Mouse (Mus musculus) thymus, postnatal 4 days (tissue): ENCODE results near the gene Nosip.

ENCODE experiments used
- DNase-seq: peaks from one replicate; pipeline ENCODE4 v3.0.0; 2021

Gene Nosip

GRCm38 (mm10) chr7:45060632-45061122, 1.6 kb upstream of the Nosip start:
- no peak for DNase-seq

DNA sequence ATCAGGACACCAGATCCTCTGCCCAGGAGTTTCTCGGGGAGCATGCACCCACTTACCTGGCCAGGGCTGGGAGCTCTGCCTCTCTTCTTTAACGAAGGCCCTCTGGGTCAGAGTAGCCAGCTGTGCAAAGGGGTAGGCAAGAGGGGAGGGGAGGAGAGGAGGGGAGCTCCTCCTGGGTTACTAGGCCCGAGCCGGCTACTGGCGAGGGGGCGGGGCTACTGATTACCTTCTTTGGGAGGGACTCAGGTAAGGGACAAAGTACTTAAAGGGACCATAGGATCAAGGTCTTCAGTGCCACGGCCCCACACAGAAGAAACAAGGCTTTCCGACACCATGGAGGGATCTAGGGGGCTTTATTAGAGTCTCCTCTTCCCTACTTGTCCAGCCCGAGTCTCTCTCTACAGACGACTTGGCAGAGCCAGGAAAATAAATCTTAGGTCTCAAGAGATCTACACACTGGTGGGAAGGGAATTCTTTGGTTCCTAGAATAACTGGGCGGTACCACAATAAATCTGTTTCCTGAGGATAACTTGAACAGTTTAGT, 625 bp upstream of the Nosip start:
- peak; percentile 55 for DNase-seq

DNA sequence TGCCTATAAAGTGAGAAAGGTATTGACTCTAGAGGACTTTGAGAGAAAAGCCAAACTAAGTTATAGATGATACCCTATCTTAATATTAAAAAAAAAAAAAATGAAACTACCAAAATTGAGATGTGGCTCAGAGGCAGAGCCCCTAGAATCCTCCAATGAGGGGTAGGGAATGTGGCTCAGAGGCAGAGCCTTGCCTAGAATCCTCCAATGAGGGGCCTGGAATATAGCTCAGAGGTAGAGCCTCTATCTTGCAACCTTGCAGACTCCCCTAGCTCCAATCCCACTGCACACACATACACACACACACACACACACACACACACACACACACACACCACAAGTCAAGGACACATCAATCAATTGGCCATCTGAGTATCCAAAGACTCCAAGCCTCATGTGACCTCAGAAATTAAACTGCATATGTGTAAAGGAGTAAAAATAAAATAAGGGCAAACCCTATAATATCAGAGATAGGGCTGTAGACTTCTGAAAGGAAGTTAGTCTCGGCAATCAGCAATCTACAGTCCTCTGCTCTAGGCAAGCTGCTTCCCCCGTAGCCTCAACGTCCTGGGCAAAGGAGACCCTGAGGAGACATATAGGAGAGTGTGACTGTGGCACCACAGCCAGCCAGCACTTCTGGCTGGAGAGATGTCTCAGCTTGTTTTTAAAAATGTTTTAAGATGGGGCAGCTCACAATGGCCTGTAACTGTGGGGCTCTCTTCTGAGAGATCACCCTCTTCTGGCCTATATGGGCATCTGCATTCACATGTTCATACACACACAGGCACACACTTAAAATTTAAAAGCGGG, 5.2 kb downstream of the Nosip start:
- no peak for DNase-seq

DNA sequence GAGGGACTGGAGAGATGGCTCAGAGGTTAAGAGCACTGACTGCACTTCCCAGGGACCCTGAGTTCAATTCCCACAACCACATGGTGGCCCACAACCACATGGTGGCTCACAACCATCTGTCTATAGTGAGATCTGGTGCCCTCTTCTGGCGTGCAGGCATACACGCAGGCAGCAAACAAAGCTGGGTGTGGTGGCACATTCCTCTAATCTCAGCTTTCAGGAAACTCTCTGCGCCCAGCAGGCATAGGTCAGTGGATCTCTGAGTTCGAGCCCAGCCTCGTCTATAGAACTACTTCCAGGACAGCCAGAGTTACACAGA, 5.7 kb downstream of the Nosip start:
- peak; percentile 80 for DNase-seq

GRCm38 (mm10) chr7:45069671-45070070, 7.4 kb downstream of the Nosip start:
- no peak for DNase-seq

DNA sequence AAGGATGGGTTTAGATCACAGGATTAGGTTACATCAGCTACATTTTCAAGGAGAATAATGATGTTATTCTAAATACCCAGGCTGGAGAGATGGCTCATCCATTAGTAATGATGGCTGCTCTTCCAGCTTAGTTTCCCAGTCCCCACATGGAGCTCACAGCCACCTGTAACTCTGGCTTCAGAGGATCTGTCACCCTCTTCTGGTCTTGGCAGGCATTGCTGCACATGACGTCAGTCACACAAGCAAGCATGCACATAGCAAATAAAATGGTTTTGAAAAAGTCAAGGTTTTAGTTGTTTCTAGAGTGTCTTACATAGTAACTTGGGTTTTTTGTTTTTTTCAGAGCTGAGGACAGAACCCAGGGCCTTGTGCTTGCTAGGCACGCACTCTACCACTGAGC, 10.0 kb downstream of the Nosip start:
- peak; percentile 36 for DNase-seq

DNA sequence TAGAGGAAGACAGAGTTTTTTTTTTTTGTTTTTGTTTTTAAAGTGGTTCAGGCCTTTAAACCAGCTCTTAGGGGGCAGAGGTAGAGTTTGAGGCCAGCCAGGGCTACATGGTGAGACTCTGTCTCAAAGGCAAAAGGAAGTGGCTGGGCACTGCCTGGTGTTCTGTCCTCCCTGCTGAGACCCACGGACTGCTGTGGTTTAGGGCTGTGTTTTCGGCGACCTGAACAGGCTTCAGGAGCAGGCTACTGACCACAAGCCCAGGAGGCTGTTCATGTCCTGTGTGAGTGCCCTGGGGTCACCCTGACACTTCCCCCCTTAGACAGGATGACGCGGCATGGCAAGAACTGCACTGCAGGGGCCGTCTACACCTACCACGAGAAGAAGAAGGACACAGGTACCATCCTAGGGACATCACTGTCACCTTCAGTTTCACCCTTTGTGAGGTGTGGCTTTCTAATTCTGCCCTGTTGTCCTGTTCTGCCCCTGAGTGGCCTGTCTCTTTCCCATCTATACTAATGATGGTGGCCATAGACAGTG, 11.0 kb downstream of the Nosip start:
- no peak for DNase-seq

GRCm38 (mm10) chr7:45073949-45074348, 11.7 kb downstream of the Nosip start:
- no peak for DNase-seq

DNA sequence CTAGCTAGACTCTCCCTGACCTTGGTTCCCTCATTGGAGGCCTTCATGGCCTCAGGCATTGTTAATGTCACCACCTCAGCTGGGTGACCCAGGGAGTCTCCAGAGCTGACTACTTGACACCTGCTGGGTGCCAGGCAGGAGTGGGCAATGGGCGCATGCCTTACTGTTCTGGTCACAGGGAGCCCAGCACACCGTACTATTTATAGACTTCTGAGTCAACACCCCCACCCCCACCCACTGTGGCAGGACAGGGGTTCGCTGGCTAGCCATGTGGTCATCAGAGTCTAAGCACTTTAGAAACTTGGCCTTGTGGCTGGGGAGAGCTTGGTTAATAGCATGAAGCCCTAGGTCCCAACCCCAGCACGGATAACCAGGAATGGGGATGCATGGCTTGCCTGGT, 13.2 kb downstream of the Nosip start:
- no peak for DNase-seq

GRCm38 (mm10) chr7:45076501-45076900, 14.3 kb downstream of the Nosip start:
- DNase-seq = no peak

GRCm38 (mm10) chr7:45077322-45077721, 15.1 kb downstream of the Nosip start:
- DNase-seq = no peak

- no peak for DNase-seq
Measured at GRCm38 (mm10) chr7:45077829-45078228, 15.6 kb downstream of the Nosip start.

- DNase-seq = peak; percentile 87
Measured at GRCm38 (mm10) chr7:45078513-45078912, 16.3 kb downstream of the Nosip start.

- DNase-seq = peak; percentile 96
Measured at GRCm38 (mm10) chr7:45079856-45080255, 17.6 kb downstream of the Nosip start.

GRCm38 (mm10) chr7:45081016-45081415, 18.8 kb downstream of the Nosip start:
- DNase-seq = no peak

- DNase-seq = peak; percentile 55
Measured at GRCm38 (mm10) chr7:45082401-45083299, 20.4 kb downstream of the Nosip start.

GRCm38 (mm10) chr7:45083300-45083890, 21.2 kb downstream of the Nosip start:
- DNase-seq = peak; percentile 64

- DNase-seq = no peak
Measured at GRCm38 (mm10) chr7:45086084-45086483, 23.9 kb downstream of the Nosip start.

- no peak for DNase-seq
Measured at GRCm38 (mm10) chr7:45088597-45088996, 26.4 kb downstream of the Nosip start.

GRCm38 (mm10) chr7:45090251-45090977, 28.2 kb downstream of the Nosip start:
- peak; percentile 73 for DNase-seq

GRCm38 (mm10) chr7:45091001-45091990, 29.1 kb downstream of the Nosip start:
- DNase-seq = no peak
